Mouse (Mus musculus): ENCODE measurements at regions not wholly inside any gene's neighbourhood (a gene's known extent, or its start where the extent isn't known, plus 50 kb on each side); places are given as distances from the start of the nearest gene placed in this dataset.
"Not testable (repeated sequence)": the region's sequence is repeated elsewhere in the genome, so short reads cannot be mapped to it uniquely, and the experiment has no call there.

DNA sequence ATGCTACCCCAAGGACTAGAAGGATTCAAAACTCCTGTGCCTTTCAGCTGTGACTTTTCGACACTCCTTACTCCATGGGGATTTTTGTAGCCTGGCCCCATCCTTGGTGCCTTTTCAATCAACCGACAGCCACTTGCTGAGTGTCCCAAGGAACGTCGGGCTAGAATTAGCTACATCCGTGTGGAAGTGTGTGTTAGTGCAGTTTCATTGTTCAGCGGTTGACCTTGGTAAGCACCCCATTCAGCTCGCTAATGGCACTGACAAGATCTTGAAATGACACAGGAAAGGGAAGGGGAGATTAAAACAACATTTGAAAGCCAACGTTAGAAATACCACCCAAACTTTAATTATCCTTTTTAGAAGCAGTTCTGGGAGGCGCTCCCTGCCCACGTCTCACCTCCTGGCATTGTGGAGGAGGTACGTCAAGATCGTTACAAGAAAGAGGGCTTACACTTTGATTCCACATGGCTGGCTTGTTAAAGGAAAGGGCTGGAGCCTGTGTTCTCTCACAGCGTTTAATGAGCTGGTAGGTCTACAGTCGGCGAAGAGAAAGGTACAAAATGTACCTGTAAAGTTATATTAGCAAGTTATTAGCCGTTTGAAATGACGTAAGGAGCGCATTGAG lies 536.4 kb downstream of the Fam19a2 start:
- DNase-seq, result no peak

DNA sequence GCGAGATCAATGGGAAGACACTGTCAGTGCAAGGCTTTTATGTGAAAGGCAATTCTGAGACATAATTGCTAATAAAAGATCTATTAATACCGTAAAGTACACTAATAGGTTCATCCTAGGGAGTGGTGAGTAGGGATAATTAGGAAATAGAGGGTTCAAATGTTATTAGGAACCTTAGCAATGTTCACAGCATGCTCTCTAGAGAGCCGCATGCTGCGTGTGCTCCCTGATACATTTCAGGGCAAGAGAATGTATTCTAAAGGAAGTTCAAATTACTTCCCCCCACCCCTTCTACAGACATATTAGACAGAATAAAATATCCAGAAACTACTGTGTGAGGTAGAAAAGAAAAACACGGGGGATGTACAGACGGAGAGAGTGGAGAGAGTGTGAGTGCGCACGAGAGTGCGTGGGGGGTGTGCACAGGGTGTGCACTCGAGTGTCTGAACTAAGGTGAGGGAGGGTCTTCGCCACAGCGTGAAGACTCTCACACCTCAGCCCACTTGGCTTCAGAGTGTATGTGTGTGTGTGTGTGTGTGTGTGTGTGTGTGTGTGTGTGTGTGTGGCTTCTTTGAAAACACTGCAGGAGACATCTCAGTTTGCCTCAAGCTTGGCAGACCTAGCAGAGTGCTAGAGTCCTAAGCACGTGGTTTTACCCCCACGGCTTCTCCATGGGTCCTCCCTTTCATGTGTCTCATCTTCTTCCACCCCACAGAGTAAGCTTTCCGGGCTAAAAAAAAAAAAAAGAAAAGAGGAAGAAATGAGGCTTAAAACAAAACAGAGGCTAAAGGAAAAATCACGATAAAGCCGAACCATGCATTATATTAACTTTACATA lies 537.1 kb downstream of the Fam19a2 start:
- DNase-seq, result no peak

DNA sequence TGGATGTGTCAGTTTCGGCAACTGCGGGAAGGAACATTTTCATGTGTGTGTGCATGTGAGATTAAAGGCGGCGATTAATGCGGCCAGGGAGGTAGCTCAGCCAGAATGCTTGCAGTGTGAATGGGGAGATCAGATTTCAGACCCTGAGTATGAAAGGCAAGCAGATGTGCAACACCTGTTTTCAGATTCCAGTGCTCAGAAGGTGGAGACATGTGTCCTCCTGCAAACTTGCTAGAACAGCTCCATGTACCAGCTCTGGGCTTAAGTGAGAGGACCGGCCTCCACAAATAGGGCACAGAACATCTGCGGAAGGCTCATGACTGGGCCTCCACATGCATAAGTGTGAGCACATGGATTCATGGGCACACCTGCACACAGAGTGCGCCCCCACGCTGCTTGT lies 547.1 kb downstream of the Fam19a2 start:
- DNase-seq, result no peak

DNA sequence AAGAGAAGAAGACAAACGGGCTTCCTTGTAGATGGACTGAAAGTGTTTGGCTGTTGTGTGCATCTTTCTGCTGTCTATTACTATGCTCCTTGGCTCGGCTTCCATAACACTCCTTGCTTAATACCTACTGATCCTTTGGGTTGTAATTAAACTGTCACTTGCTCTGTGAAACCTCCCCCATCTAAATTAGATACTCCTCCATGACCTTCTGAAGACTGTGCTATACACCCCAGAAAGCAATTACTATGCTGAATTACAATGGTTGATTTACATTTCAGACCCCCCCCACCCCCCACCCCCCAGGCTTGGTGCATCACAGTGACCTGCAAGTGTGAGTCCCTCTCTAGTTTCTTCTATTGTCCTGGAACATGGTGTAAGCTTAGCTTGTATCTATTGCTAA lies 549.3 kb downstream of the Fam19a2 start:
- DNase-seq, result no peak

DNA sequence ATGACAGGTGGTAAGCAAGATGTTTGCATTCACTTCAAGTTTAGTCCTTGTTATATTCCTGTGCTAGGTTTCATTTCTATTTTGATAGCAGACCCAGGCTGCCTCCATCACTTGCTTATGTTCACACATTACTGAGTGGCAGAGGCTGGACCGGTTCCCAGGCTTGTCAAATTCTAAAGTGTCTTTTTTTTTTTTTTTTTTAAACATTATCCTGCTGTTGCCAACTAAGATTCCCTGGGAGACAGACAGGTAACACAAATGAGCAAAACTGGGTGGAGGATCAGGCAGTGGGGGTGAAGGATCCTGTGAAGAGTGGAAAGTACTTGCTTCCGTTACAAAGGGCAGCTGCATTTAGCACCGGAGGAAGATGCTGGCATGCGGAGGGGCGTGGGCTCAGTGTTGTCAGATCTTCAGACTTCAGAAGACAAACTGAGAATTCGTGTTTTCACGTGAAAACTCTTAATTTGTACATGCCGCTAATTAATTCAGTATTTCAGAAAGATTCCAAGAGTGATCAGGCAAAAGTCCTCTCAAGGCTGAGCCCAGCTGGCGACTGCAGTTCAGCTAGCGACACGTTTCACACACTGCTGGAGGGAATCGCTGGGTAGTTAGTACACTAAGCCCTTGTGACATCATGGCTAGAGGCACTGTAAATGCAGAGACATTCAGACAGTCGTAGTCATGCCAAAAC lies 576.4 kb downstream of the Fam19a2 start:
- peak; percentile 68 for DNase-seq

DNA sequence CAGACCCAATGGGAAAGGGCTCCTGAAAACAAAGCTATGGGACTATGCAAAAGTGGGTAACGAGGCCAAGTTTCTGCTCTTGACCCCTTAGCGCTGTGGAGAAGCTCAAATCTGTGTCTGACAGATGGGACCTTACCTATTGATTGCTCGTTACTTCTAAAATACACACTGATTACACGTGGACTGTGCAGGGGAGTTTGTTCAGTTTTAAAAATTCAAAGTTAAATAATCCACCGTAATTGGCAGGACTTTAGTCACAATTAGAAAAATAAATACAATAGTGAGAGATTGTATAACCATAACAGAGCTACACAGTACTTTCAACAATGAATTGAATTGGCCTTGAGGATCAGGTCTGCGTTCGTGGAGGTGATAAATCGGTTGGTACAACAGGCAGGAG lies 578.3 kb downstream of the Fam19a2 start:
- DNase-seq, result no peak

DNA sequence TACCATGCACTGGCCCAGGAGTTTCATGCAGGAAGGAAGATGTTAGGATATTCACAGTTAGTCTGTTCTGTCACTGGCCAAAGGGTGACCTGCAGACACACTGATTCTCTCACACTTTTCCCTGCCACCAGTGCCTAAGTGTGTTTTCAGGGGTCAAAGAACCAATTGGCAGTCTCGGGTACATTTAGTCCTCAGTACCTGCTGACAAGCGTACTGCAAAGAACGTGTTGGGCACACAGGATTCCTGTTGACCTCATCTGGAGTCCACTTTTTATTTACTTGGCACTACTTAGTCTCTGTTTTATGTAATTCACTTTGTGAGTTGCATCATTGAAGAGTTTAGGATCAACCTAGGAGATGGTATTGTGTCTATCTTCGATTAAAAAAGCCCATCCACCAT lies 579.8 kb downstream of the Fam19a2 start:
- no peak for DNase-seq

DNA sequence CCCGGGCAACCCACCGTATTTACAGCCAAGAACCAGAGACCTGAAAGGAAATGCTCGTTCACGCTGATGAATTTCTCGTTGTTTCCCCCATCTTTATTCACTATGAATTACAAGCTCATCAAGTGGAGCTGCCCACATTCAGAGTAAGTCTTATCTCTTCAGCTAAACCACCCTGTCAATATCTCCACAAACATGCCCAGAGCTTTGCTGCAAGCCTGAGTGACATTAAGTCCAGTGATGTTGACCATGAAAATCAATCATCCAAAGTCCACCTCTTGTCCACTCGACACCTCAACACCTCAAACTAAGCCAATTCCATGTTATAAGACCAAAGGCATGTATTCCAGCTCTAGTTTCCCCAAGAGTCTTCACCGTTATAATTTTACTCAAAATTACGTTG lies 582.8 kb downstream of the Fam19a2 start:
- no peak for DNase-seq

DNA sequence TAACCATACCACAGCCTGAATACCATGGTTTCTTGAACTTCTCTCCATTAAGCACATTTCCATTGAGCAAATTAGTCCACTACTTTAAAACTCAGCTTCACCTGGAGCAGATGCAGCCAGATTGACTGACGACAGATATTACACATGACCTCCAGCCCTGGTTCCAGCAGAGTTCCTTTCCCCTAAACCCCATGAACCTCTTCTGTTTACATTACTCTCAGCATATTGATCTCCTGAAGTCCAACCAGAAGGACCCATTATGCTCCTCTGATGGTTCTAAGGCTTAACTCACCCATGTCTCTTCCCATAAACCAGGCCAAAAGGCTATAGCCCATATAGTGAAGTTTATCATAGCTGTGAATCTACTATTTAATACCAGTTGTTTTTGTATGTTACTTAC lies 584.8 kb downstream of the Fam19a2 start:
- no peak for DNase-seq

DNA sequence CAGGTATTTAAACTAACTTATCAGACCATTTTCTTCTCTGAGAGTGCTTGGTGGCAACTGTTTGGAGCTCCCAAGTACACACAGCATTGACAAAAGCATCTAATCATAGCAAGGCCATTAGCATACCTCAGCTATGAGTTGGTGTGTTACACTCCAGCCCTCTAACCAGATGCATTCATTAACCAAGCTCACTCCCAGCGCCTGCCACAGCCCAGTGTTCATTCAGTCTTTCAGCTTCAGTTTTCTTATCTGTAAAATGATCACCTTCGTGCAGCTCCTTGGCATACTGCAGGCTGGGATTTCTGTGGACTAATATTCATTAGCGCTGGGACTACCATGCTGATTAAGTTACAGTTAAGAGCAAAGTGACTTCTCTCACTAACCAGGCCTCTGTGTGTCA lies 611.7 kb downstream of the Fam19a2 start:
- DNase-seq, result no peak

DNA sequence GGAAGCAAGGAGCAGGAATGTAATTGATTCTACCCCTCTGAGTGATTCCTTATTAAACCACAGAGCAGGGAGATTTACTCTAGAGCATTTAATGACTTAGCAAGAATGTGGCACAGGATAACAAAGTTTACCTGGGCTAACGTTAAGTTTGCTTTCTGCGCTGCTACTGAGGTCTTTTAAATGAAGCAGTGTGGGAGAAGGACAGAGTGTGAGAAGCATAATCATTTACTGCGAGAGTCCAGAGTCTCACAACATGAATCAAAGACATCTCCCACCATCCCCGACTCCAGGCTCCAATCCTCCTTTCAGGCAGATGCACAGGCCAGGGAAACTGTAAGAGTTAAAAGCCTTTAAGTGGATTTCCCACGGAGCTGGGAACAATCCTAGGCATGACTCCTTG lies 612.1 kb downstream of the Fam19a2 start:
- no peak for DNase-seq

DNA sequence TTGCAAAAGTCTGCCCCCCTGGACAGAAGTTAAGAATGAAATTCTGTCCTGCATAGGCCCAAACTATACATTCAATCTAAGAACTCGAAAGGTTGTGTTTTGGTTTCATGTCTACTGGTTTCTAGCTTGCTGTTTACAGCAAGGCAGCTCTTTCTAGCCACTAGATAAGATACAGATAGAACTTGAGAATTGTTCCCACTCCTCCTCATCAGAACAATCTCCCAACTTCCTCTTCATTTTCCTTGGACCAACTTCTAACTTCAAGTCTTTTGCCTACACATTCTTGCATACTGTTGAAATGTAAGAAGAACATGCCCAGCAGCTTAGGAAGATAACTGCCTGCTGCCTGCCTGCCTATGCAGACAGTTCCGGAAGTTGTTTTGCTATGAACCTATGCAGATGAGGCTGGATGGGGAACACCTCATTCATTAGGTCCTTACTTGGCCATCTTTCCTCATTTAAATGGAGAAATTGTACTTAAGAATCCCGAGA lies 624.9 kb downstream of the Fam19a2 start:
- no peak for DNase-seq

DNA sequence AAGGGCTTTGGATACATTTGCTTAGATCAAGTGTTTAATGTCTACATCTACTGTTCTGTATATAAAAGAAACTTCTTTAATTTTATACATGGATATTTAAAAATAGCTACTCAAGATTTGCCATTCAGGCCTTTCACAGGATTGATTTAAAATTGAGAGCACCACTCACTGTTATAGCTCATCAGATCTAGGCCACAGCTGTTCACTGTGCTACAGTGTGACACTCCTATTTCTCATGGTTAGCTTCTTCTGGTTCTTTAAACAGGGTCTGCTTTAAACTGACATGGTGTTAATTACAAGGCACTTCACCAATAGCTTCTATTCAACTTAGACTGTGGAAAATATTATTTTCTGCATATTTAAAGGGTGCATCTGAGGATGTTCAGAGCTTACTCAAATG lies 655.3 kb downstream of the Fam19a2 start:
- no peak for DNase-seq

DNA sequence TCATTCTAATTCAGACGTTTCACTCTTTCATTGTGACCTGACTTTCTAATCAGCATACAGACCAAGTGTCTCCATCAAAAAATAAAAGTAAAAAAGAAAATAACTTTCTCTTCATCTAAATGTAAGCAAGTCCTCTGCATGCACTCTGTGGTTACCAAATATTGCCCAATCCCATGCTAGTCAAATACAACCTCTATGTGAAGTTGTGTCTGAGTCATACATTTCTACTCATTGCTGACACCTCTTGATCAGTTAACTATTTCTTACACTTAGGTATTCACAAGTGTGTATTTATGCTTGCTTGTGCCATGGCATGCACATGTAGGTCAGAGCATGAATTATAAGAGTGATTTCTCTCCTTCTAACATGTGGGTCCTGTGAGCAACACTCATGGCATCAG lies 666.2 kb downstream of the Fam19a2 start:
- DNase-seq, result no peak

DNA sequence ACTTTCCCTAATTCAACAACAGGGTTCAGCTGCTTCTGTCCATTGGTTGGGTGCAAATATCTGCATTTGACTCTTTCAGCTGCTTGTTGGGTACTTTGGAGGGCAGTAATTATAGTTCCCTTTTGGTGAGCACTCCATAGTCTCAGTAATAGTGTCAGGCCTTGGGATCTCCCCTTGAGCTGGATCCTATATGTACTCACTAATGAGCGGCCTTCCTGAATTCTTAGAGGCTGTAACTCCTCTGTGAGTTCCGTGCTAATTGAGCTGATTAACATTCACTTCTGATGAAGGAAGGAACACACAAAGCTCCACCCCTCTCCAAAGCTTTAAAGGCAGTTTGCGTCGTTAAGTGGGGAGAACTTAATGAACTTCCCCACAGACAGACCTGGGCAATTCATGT lies 674.9 kb downstream of the Fam19a2 start:
- not testable (repeated sequence) for DNase-seq

All from layer of hippocampus, adult 9-11 months (tissue).